Mouse (Mus musculus) ES-Bruce4 (cell line): ENCODE results near the gene Ints5.

ENCODE experiments used
- CTCF ChIP-seq: IDR thresholded peaks from one replicate; pipeline ENCODE4 v1.8.1; 2011; ENCODE audit warnings: low read depth, low read length
- EP300 ChIP-seq: IDR thresholded peaks from 2 replicates; pipeline ENCODE4 v1.6.1; 2011; ENCODE audit warnings: low read depth, low read length; ENCODE audit not compliant: insufficient read depth
- POLR2A ChIP-seq: IDR thresholded peaks from one replicate; pipeline ENCODE4 v1.8.1; 2011; ENCODE audit warnings: low read length; ENCODE audit not compliant: insufficient read depth

DNA sequence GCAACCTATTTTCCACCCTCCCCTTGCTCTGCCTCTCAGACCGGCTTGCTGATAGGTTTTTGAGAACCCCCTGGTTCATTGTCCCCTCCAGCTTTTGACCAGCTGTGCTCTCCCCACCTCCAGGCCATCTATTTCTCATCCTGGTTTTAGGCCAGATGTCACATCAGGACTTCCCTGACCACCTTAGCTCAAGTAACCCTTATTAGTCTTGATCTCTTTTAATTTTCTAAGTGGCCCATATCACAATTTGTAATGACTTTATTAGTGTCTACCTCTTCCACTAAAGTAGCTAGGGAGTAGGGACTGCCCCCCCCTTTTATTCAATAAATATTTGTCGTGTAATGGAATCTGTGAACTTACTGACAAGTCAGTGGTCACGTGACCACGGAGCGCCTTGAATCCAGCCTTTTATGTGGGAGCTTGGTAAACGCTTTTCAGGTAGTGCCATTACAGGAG lies 28.1 kb downstream of the Ints5 start:
- TF ChIP-seq CTCF (no peak), POLR2A (no peak), EP300 (no peak)
